Mouse (Mus musculus) left cerebral cortex, postnatal 36 days (tissue): Measurements from ENCODE around the gene Nat8f1. TPM values are rescaled to one million over a fixed set of nuclear protein-coding genes. Genes with fewer than 3 reads are reported as not detected.
"Not testable (repeated sequence)": the region's sequence is repeated elsewhere in the genome, so short reads cannot be mapped to it uniquely, and the experiment has no call there.

ENCODE experiments used
- DNase-seq, 2 experiments: peaks; one replicate each; pipeline ENCODE4 v3.0.0; 2021 to 2022; ENCODE audit warnings: low spot score in 2 of 2, mixed read lengths in 1 of 2
- intact Hi-C: fragments of 180-260 bp; cut with DNase I; formaldehyde crosslinking; loops from one replicate; pipeline ENCODE4 v1.15.1; 2025
- total RNA-seq, 2 experiments: library from RNA; stranded (reverse); gene quantifications; 2 replicates each; pipeline ENCODE4 v1.2.3; 2021

Gene Nat8f1
- 10 to 100 TPM; 25.0 to 28.3 TPM for total RNA-seq

- intact Hi-C loops, result loop anchor here (5.0 kb wide), 1 partner anchor 329 kb away; the partner anchor contains the start of gene Alms1
- peak; percentile 89 to 91 for DNase-seq
Observed at GRCm38 (mm10) chr6:85915539-85916513, at the start of gene Nat8f1. Gene Nat8f1 (minus strand): TSS chr6:85915687.

DNA sequence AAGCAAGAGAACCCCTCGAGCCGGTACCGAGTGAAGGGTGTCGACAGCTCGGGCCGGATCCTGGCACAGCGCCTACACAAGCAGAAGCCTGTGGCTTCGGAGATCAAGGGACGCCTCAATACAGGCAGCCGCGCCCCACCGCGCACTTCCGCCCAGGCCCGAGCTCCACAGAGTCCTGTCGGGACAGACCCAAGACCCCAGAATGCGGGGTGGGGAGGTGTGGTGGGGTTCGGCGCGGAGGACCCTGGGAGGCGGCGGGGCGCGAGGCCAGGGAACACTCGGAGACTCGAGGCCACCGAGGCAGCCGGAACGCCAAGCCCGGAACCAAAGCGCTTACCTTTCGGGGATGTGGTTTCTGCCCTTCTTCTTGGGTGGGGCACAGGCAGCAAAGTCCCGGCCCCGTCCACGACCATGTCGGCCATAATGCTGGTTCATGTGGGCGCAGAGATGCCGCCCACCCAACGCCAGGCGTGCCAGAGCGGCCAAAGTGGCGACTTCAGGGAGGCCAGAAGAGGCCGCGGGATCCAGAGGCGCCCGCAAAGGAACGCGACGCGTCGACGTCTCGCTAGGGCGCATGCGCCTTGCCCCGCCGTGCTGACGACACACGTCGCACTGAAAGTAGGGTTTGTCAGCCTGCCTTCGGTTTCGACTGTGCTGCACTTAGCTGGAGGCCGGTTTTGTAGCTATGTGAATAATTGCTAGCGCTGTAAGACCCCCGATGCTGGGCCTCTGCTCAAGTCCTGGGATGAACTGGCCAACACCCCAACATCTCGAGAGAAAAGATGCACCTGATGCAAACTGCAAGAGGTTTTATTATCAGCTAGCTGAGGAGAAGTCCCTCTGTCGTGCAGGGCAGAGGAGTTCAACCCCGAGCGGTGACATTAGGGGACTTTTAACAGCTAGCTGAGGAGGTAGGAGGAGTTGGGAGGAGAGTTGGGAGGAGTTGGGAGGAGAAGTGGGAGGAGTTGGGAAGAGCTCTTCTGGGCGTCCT, 45.9 kb upstream of the Nat8f1 start, which contains the start of gene Dusp11:
Dusp11 (minus strand) TSS at position 567 of the 991 bp plus-strand sequence.
- DNase-seq, result peak; percentile 93 to 94
- intact Hi-C loops, result loop anchor here (5.0 kb wide), 1 partner anchor 41 kb away; no protein-coding TSS in a partner anchor

- intact Hi-C loops, result no loop called here
- DNase-seq, result no peak
Observed at GRCm38 (mm10) chr6:85957581-85957980, 42.1 kb upstream of the Nat8f1 start.

GRCm38 (mm10) chr6:85948549-85948948, 33.1 kb upstream of the Nat8f1 start:
- DNase-seq, result no peak
- intact Hi-C loops, result no loop called here

GRCm38 (mm10) chr6:85942469-85942868, 27.0 kb upstream of the Nat8f1 start:
- DNase-seq, result no peak
- intact Hi-C loops, result no loop called here

GRCm38 (mm10) chr6:85938701-85939100, 23.2 kb upstream of the Nat8f1 start:
- no peak for DNase-seq
- intact Hi-C loops, result loop anchor here (5.0 kb wide), 1 partner anchor 69 kb away; no protein-coding TSS in a partner anchor

DNA sequence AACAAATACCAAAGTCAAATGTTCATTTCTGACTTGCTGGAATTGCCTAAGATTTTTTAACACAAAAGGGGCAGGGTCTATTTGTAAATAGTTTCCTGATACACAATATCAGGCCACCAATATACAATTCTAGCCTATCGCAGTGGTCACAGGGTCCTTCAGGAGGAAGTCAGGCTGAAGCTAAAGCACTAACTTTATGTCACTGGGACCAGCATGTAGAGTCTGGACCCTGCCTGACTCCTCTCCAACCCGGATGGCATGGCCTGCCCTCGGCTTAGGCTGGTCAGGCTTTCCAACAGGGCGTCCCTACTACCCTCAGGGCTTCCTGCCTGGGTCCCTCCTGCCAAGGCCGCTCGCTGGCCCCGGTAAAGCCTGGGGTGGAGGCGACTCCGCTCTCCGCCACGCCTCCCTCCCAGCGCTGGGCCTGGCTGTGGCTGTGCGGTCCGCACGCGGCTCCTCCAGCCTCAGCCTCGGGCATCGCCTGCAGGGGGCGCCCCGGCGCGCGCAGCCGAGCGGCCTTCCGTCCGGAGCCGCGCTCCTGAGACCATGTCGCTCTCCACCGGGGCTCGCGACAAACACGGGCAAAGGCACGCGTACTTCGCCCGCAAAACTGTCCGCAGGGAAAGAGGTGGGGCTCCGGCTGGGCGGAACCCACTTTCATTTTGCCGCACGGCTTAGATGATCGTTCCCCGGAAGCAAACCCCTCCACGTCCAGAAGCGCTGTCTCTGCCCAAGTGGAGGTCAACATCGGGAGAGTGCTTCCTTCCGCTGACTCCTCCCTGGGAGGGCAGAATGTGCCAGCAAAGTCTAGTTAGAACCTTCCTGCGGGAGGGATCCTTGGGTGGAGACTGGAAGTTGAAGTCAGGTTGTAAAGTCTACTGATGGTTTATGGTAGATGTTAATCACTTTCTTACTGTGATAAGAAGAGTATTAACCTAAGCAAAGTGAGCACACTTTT, 21.3 kb upstream of the Nat8f1 start:
- intact Hi-C loops, result loop anchor here (5.0 kb wide), 1 partner anchor 71 kb away; no protein-coding TSS in a partner anchor
- peak; percentile 83 to 87 for DNase-seq

DNA sequence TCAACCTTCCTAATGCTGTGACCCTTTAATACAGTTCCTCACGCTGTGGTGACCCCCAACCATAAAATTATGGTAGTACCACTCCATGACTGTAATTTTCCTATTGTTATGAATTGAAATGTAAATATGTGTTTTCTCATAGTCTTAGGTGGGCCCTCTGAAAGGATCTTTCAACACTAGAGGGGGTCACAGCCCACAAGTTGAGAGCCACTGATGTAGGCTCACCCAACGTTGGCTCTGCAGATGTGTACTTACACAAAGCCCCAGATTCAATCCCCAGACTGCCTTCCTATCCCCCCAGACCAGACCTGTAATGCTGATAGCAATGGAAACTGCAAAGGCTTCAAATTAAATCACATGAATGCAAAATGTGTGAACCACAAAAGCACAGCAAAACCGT, 20.2 kb upstream of the Nat8f1 start:
- intact Hi-C loops, result loop anchor here (5.0 kb wide), 1 partner anchor 72 kb away; no protein-coding TSS in a partner anchor
- DNase-seq, result no peak

GRCm38 (mm10) chr6:85934047-85934446, 18.6 kb upstream of the Nat8f1 start:
- intact Hi-C loops, result no loop called here

GRCm38 (mm10) chr6:85929312-85929711, 13.8 kb upstream of the Nat8f1 start:
- no peak for DNase-seq
- intact Hi-C loops, result no loop called here

More at GRCm38 (mm10) chr6:85934047-85934446, 18.6 kb upstream of the Nat8f1 start:
- no peak for DNase-seq

GRCm38 (mm10) chr6:85927476-85928464, 12.3 kb upstream of the Nat8f1 start:
- DNase-seq, result no peak
- intact Hi-C loops, result no loop called here

DNA sequence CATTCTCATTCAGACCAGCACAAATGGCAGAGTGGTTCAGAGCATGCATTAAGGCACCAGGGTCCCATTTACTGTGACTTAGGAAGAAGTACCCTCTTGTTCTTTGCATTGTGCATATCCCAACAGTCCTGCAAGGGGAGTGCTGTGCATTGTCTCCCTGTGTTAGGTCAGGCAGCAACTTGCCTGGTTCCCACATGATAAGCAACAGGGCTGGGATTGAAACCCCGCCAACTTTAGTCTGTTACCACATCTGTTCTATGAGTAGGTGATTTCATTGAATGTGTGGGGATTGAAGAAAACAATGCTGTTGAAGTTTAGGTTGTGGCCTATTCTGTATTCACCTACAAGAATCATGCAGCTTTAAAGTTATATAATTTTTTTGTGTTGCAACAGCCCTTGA, 11.2 kb upstream of the Nat8f1 start:
- intact Hi-C loops, result no loop called here
- DNase-seq, result no peak

- DNase-seq, result no peak
- intact Hi-C loops, result no loop called here
Observed at GRCm38 (mm10) chr6:85923643-85924042, 8.2 kb upstream of the Nat8f1 start.

DNA sequence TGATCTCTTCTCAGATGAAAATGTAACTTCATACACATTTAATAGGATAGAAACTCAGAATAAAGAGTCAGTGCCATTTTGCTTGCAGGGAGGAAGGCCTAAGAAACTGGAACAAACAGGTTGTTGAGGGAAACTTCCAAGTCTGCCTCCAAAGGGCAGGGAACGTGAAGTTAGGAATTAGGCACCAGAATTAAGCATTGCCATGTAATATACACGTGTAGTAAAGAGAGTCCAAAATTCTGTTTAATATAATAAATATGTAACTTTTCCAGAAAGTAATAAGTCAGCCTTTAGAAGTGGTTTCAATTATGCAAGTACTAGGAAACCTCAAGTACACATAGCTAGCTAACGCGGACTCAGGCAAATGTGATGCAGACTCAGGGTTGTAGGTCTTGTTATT, 3.9 kb upstream of the Nat8f1 start:
- DNase-seq, result no peak

GRCm38 (mm10) chr6:85918341-85918740, 2.9 kb upstream of the Nat8f1 start:
- not testable (repeated sequence) for DNase-seq
- intact Hi-C loops, result loop anchor here (5.0 kb wide), 1 partner anchor 331 kb away; the partner anchor contains the start of gene Alms1

More for the DNA sequence above, 3.9 kb upstream of the Nat8f1 start:
- intact Hi-C loops, result loop anchor here (5.0 kb wide), 1 partner anchor 332 kb away; the partner anchor contains the start of gene Alms1

GRCm38 (mm10) chr6:85916596-85916995, 1.1 kb upstream of the Nat8f1 start:
- no peak for DNase-seq
- intact Hi-C loops, result loop anchor here (5.0 kb wide), 1 partner anchor 329 kb away; the partner anchor contains the start of gene Alms1

- intact Hi-C loops, result loop anchor here (5.0 kb wide), 1 partner anchor 328 kb away; the partner anchor contains the start of gene Alms1
Observed at GRCm38 (mm10) chr6:85915141-85915538, 347 bp downstream of the Nat8f1 start.

More at GRCm38 (mm10) chr6:85915141-85915538, 347 bp downstream of the Nat8f1 start:
- peak; percentile 11 to 19 for DNase-seq
